Mouse (Mus musculus): Measurements from ENCODE around the gene Hist1h2bg.

The Hist1h2bg gene

DNA sequence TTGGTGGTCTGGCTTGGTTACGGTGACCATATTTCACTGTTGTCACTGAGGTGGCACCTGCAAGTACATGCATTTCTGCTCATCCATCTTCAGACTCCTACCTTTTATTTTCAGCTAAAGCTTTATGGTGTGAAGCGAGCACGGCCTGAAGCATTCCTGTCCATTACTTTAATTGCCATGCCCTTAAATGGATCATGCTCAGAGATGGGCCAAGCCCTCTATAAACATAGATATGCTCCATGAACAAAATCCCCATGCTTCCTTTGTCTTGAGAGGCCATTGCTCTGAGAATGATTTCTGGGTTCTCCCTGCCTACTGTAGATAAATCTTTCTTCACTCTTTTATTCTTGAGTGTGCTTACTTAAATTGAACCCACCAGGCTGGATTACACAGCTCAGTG is 33.3 kb downstream of the Hist1h2bg start:
- in situ Hi-C loops (cut with MboI, MseI), result no loop called here

DNA sequence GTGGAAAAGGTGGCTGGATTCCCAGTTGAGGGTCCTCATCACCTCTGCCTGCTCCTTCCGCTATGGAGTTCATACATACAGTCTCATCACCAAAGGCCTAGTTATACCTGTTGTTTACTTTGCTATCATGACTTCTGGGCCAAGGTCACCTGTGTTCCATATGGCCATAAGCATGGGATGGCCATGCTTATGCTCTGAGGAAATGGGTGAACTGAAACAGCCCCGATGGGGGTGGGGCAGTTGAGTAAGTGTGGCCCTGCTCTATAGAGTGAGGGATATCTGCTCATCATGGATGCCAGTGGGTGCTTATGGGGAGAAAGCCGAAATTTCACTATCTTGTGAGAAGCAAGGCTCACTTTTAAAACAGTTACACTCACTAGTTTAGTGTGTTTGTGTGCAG is 33.9 kb downstream of the Hist1h2bg start:
- in situ Hi-C loops (cut with MboI, MseI), result no loop called here

DNA sequence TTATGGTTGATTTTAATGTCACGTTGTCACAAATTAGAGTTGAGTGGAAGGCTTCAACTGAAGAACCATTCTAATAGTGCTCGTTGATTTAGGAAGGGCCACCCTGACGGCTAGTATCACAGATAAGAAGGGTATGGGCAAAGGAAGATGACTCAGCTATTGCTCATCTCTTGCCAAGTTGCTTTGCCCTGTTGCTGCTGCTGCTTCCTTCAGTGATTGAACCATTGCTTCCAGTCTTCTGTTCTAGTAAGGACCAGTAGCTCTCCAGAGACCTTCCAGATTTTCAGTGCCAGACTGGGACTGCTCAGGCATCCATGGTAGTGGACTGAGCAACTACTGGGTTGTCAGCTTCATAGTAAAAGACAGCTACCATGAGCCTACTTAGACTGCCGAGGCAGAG is 38.0 kb downstream of the Hist1h2bg start:
- in situ Hi-C loops (cut with MboI, MseI), result no loop called here

DNA sequence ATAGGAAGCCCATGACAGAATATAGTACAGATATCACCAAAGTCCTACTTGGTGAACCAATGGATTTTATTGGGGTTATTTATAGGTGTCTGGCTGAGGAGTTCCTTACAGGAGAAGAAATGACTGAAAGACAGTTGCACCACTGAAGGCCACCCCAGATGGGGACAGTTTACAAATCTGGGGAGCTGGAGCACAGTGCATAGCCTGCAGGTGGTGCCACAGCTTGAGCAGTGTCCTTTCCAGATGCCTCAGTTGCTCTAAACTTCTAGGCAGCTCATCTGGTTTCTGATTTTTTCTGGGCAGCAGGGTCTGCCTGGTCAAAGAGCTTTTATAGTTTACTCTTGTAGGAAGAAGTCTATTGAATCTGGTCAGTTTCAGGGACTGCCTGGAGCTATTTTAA is 38.6 kb downstream of the Hist1h2bg start:
- in situ Hi-C loops (cut with MboI, MseI), result no loop called here

DNA sequence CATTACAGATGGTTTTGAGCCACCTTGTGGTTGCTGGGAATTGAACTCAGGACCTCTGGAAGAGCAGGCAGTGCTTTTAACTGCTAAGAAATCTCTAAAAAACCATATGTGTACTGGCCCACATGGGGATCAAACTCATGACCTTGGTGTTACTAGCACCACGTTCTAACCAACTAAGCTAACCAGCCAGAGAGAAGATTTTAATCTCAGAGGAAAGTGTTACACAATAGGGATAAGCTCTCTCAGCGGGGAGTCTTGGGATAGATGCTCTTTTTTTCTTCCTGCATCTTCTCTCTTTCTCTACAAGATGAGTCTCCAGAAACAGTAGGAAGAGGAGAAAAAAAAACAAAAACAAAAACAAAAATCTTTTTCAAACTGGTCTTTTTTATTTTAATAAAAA is 39.2 kb downstream of the Hist1h2bg start:
- in situ Hi-C loops (cut with MboI, MseI), result no loop called here

DNA sequence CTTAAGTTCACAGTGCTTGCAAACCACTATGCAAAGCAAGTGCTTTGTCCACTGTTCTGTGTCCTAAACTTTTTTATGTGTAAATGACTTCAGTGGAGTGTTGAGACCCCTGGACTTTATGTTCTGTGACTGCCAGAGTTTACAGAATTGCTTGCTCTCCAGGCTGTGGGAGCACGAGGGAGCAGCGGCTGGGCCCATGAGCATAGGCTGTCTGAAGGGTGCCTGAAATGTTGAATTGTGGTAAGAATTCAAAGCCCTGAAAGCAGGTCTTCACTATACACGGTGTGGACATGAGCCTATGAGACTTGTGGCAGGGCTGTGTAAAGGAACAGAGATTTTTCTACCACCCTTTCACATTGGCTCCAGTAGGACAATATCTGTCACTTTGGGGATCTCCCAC is 40.4 kb downstream of the Hist1h2bg start:
- in situ Hi-C loops (cut with MboI, MseI), result no loop called here

DNA sequence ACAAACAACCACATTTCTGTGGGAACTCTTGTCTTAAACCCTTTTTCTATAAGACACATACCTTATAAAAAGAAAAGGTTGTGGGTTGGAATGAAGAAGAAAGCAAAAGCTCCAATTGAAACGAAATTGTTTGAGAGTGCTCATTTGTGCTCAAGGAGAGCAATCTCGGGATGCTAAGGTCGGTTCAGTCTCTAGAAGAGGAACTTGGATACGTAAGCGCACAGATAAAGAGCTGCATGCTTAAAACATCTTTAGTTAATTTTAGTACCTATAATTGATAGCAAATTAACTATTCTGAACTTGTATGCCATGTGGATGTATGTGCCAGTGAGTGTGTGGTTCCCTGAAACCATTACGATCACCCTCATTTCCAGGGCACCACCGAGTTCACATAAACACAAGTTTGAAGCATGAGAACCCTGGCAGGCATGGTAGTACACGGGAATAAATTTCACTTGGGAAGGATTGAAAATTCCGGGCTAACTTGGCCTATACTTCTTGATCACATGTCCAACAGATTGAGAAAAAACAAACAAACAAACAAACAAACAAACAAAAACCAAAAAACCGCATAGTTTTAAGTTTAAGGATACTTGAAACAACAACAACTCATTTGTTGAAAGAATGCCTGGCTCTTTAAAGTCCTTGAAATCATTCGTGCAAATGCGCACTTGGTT is 49.0 kb downstream of the Hist1h2bg start:
- in situ Hi-C loops (cut with MboI, MseI), result no loop called here

DNA sequence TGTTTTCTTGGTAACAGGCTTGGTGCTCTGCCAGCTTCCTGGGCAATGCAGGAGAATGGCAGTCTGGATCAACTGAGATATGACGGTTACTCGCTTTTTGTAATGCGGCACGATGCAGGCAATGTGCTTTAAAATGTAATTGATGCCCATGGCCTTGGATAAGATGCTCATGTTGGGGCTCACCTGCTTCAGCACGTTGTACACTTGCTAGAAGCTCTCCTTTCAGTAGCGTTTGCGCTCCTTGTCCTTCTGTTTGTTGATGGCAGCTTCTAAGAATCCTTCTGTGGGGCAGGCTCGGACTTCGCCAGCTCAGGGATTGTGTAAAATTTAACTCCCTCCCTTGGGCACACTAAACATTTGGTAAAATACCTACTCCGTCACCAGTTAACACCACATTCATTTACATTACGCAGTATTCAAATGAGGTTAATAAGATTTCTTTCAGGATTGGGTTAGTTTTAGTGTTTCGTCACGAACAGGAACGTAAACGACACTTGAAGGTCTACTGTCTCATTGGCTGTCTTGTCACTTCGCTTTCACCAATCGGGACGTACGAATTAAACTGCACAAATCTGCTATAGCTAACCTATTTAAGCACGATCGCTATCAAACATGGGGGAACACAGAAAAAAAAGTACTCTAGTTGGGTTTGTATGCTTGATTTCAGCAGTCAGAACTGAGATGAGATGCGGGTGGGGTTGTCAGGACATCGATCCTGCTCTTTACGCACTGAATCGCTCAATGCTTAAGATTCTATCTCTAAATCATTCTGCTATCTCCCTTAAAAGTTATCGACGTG is 49.7 kb downstream of the Hist1h2bg start, which contains the start of gene Hist1h2be:
Gene Hist1h2be, minus strand, starts transcription at position 392 of the 799 bp plus-strand sequence.
- in situ Hi-C loops (cut with MboI, MseI), result no loop called here
